Mouse (Mus musculus) right cerebral cortex, postnatal 36 days (tissue): ENCODE data around the gene Cbfa2t3.
A peak's percentile ranks its signal among the peaks of the same experiment; 100 is the strongest.
"Not testable (repeated sequence)": the region's sequence is repeated elsewhere in the genome, so short reads cannot be mapped to it uniquely, and the experiment has no call there.

ENCODE experiments used
- DNase-seq, 2 experiments: peaks; one replicate each; pipeline ENCODE4 v3.0.0; 2022; ENCODE audit warnings: low spot score in 2 of 2, mixed read lengths in 1 of 2

Gene Cbfa2t3

DNA sequence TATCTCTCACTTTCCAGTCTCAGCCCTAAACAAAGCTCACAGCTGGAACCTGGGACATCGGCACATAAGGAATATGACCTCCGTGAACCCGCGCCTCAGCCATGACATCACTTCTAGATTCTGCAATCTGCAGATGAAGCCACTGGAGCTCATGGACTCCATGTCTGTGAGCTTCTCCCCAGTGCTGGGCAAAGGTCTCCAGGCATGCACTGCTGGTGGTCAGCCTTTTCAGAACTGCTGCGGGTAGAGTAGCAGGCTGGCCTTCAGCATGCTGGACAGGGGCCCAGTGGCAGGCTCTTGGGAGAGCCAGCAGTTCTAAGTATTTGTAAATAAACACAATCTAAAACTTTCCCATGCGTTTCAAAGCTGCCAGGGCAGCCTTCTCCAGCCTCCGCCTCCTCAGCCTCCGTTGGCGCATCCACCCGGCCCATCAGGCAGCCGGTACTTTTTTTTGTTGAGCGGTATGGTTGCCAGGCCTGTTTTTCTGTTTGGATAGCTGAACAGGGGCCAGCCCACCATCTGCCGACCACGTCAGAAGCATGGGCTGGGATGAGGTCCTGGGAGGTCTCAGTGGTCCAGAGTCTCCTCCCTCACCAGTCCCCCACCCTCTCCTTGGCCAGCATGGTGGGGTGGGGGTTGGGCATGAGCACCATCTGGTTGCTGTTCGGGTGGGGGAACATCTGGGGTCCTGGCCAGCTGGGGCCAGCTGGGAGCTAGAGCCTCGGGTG, 59.2 kb downstream of the Cbfa2t3 start:
- DNase-seq = no peak

DNA sequence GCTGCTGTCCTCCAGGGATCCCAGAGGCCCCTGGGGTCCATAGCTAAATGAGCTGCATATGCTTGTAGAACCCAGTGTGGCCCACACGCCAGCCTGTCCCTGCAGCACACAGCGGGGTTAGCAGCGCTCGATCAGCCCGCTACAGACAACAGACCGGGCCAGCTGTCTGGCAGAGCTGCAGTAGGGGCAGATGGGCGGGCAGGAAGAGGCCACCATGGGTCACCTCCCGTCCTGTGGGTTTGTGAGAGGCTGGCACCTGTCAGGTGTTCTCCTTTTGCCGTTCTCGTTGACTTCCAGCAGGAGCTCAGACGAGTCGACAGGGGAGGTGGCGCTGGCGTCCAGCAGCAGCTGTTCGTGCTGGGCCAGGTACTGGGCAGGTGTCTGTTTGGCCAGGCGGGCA, 60.3 kb downstream of the Cbfa2t3 start:
- DNase-seq = no peak

DNA sequence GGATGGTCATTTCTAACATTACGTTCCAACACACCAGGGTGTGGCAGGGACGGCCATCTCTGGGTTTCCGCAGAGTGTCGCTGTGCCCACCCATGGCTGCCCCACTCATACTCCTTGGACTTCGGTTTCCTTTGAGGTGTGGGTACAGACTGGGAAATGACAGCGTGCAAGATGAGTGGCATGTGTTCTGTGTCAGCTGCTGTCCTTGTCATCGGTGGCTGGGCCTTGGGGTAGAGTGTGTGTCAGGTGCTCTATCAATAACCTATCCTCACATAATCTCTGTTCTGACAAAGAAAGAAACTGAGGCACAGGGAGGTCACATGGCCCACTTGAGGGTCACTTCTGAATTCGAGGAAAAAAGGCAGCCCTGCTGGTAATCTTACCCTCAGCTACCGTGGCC, 61.7 kb downstream of the Cbfa2t3 start:
- no peak for DNase-seq

GRCm38 (mm10) chr8:122636803-122637175, 62.1 kb downstream of the Cbfa2t3 start:
- DNase-seq = peak in 1 of 2 experiments; percentile 54

- no peak for DNase-seq
These were observed 62.8 kb downstream of the Cbfa2t3 start for GRCm38 (mm10) chr8:122635878-122636802.

GRCm38 (mm10) chr8:122633205-122633604, 65.7 kb downstream of the Cbfa2t3 start:
- DNase-seq = no peak

- not testable (repeated sequence) for DNase-seq
These were observed 66.8 kb downstream of the Cbfa2t3 start for GRCm38 (mm10) chr8:122632134-122632533.

- no peak for DNase-seq
These were observed 68.2 kb downstream of the Cbfa2t3 start for GRCm38 (mm10) chr8:122630696-122631095.

- no peak for DNase-seq
These were observed 69.5 kb downstream of the Cbfa2t3 start for GRCm38 (mm10) chr8:122629388-122629787.

DNA sequence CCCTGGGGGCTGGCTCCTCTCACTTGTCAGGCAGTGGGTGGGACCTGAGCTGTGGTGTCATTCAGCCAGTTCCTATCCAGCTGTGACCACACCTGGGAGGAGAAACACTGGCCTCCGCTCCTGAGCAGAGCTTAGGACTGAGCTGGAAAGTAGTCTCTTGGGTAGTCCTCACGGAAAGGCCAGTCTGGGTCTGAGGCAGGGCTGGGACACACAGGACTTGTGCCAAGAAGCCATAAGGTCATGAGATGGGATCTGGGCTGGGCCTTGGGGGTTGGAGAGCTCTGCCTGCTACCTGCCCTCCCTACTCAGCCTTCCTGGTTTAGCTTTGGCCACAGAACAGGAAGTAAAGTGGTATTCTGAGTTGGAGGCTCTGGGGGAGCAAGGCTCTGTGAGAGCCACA, 72.0 kb downstream of the Cbfa2t3 start:
- DNase-seq = no peak

- no peak for DNase-seq
These were observed 73.1 kb downstream of the Cbfa2t3 start for GRCm38 (mm10) chr8:122625811-122626210.

DNA sequence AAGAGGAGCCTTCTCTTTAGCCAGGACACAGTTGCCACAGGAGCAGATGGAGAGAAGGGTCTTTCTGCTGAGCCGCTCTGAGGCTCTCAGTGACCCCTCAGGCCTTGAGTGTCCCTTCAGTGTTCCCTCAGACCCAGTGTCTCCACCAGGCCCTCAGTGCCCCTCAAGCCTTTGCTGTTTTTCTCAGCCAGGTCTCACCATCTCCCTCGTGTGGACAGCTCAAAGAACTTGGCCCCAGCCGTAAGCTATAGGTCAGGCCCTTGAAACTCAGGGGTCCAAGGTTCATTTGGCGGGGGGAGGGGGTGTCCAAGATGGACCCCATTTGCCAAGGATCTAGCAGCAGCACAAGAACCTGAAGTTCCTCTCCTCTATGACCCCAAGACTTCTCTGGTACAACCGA, 74.3 kb downstream of the Cbfa2t3 start:
- no peak for DNase-seq

DNA sequence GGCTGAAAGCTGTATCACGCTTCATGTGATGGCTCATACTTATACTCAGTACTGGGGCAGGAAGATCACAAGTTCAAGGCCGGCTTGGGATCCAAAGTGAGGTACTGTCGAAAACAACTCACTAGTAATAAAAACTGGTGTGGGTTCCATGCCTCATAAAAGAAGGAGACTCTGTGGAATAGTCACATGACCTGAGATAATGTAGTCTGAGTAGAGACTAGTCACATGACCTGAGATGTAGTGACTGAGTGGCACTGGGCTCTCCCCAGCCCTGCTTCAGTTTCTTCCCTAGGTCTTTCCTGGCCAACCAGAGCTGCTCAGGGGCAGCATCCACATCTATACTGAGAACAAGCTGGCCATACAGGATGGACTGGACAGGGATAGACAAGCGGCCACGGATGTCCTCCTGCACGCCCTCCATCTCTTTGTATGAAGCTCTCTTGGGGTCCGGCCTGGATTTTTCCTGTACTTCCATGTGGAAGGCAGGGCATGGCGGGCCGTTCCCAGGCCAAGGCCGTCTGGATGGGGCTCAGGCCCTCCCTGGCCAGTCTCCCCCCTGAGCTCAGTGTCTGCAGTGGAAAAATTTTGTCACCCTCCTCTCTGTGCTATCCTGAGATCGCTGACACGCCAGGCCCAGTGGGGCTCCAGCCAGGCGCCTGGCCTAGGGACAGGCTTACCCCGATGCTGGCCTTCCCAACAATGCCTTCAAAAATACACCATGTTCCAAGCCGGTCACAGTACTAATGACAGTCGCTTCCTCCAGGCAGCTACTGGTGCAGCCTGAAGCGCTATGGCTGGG, 74.9 kb downstream of the Cbfa2t3 start:
- no peak for DNase-seq

DNA sequence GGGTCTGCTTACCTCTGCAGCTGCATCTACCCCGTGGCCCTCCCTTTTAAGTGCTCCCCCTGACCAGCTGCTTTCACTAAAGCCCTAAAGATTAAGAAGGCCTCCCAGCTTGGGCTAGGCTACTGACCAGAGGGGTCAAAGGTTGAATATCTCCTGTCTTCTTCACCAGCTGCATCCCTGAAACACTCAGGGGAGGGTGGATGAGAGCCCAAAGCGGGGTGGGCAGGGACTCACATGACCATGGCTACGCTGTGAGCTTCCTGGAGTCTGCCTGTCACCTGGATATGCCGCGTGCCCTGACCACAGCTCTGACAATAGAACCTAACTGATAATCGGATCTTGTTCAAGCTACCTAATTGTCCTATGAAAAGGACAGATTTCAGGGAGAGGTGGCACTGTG, 76.2 kb downstream of the Cbfa2t3 start, which contains the start of gene Pabpn1l:
TSS of gene Pabpn1l (minus strand) at position 13 of the 400 bp plus-strand sequence.
- DNase-seq = no peak

- no peak for DNase-seq
These were observed 78.5 kb downstream of the Cbfa2t3 start for GRCm38 (mm10) chr8:122620446-122620845.

- DNase-seq = no peak
These were observed 80.1 kb downstream of the Cbfa2t3 start for GRCm38 (mm10) chr8:122618660-122619378.

GRCm38 (mm10) chr8:122617947-122618546, 80.9 kb downstream of the Cbfa2t3 start:
- DNase-seq = no peak

DNA sequence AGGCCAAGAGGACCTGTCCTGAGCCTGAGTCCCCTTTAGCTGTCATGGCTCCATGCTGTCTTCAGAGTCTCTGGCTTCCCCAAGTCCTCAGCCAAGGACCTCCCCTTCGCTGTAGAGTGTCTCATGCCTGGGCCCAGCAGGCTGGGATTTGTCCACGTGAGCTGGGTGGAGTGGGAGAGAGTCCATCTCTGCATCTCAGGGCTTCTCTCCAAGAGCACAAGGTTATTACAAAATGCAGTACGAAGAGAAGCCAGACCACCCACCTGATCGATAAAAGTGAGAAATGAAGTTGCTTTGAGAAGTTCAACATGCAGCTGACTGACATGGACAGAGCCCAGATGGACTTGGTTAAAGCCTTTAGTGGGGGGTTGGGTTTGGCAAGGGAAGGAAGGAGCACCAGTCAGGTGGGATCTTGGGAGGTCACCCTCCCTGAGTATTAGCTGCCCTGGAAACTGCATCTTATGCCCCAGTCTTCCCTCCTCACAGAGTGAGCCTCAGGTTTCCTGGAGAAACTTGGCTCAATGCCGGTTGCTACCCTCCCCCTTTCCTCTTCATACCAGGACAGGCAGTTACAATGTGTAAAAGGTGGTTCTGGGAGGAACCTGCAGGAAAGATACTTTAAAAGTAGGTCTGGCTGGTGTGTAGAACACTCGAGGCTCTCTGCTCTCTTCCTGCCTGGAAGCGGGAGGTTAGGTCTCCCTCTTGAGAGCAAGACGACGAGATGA, 82.6 kb downstream of the Cbfa2t3 start:
- DNase-seq = no peak

DNA sequence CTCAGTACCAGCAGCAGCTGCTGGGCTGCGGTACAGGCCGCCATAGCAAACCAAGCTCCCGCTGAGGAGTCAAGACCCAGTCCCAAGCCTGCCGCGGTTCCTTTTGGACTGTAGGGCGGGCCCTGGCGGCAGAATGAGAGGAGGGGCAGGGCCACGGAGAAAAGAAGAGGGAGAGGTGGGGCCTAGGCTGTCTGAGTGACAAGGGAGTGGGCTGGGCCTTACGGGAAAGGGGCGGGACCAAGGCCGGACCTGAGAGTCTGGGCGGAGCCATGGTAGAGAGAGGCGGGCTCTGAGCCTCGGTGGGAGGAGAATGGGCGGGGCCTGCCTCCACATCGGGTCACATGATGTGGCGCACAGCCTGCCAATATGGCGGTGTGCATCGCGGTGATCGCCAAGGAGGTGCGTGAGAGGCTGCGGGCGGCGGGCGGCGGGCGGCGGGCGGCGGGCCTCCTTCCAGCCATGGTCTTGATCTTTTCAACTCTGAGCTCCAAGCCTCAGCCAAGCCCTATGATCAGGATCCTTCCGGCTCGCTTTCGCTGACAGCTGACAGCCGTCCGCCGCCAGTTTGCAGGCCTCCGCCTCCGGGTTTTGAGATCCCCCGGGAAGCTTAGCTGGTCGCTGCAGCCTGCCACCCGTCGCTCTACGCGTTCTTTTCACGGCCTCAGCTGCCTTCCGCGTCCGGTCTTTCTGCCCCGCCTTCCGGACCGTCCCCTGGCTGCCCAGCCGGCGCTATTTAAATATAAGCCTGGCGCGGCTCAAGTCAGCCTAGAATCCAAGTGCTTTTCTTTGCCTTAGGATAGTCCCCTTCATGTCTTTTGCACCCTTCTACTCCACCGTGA, 87.4 kb downstream of the Cbfa2t3 start, which contains the start of the genes Galns and Trappc2l:
TSS of gene Galns (minus strand) at position 169 of the 839 bp plus-strand sequence.
TSS of gene Trappc2l (plus strand) at position 346 of the 839 bp plus-strand sequence.
- peak; percentile 93 to 95 for DNase-seq
